Mouse (Mus musculus) 416B (cell line): ENCODE measurements around the gene Mgat4e.
A peak's percentile ranks its signal among the peaks of the same experiment; 100 is the strongest.
"Not testable (repeated sequence)": the region's sequence is repeated elsewhere in the genome, so short reads cannot be mapped to it uniquely, and the experiment has no call there.

Experiments
- DNase-seq: peaks from one replicate; pipeline ENCODE4 v3.0.0; 2011; ENCODE audit warnings: low read depth

The Mgat4e gene

DNA sequence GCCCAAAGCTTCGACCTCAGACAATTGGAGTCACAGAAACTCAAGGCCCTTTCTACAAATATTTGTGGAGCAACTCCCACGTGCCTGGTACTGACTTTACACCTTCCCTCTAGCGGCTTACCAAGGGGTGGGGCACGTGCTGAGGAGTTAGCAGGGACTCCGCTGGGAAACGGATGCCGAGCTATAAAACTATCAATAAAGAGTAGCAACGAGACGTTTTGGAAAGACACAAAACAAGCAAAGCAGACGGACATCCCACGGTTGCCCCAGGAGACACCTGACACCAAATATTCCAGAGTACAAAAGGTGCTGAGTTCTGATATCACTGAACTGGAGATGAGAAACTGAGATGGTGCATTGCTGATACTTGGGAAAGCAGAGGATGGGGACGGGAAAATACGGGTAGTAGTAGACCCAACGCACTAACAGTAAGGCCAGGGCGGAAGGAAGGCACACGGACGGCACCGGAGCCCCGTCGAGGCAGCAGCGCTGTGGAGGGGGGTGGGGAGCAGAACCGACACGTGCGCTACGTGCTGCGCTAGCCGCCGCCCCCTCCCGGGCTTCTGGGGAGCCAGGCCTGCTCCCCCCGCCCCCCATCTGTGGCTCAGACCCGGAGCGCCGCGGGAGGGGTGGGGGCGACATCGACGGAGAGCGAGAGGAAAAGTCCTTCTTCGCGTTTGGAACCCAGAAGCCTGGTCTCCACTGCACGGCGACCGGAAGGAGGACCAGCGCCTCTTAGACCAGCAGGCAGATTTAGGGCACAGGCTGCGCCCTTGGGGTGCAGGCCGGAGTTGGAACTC lies 6.6 kb upstream of the Mgat4e start:
- DNase-seq = no peak

DNA sequence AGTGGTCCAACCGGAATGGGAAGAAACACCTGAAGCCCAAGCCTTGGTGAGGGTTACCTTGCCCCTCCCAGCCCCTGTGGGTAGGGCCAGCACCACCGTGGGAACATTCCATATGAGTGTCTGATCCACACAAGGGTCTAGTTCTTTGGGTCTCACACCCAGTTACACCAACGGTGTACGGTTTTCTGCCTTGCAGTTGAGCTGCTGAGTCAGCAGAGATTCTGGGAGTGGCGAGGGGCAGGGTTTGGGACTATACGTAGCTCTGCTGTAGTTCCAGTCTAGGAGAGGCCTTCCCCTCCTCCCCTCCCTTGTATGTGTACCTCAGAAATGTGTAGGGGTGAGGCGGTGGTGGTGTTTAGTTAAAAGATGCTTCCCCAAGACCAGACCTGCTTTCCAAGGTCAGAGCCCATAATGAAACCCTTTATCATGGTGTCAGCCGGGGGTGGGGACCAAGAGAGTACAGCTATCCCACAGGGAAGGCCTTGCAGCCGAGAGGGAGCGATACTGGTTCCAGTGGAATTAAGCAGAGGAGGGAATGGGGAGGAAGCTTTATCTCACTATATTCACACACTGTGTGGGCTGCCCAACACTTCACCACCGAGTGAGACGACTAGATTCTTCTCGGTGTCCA lies 5.9 kb upstream of the Mgat4e start:
- no peak for DNase-seq

DNA sequence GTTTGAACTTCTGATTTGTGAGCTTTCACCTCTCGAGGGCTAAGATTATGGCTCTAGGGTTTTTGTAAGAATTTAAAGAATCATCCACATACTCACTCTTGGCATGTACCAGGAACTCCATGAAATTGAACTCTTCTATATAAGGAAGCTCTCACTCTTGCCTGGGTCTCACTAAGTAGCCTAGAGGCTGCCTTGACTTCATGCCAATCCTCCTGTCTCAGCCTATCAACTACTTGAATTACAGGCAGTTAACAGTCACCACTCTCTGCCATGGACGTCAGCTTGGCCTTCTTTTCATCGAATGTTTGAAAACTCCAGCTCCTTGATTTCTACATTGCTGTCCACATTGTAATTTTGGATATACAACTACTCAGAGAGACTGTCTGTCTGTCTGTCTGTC lies 2.9 kb upstream of the Mgat4e start:
- no peak for DNase-seq

DNA sequence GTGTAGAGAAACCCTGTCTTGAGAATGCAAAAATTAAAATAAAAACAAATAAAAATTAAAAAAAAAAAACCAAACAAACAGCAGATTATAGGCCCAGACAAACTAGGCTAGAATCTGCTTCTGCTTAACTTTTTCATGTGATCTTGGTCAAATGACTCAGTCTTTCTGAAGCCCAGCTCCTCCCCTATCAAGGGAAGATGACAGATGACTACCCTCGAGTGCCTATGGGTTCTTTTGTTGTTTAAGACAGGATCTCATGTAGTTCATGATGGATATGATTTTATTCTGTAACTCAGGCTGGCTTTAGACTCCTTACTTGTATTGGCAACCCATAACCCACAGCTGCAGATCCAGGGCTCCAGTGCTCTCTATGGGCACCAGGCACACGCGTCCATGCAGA lies 2.4 kb upstream of the Mgat4e start:
- DNase-seq = peak; percentile 57

DNA sequence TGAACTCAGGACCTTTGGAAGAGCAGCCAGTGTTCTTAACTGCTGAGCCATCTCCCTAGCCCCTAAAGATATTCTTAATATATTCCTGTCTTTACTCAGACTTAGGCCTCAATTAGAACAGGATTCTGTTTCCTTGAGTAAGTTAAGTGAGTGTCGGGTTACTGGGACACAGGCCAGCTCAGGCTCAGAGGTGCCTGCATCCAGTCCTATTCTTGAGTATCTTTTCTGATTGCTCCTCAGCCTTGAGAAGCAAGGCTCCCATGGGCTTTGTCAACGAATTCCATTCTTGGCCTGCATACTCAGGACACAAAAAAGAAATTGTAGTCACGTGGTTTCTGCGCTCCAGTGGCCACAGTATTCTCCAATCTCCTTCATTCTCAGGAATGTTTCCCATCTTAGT lies 1.3 kb downstream of the Mgat4e start:
- no peak for DNase-seq

DNA sequence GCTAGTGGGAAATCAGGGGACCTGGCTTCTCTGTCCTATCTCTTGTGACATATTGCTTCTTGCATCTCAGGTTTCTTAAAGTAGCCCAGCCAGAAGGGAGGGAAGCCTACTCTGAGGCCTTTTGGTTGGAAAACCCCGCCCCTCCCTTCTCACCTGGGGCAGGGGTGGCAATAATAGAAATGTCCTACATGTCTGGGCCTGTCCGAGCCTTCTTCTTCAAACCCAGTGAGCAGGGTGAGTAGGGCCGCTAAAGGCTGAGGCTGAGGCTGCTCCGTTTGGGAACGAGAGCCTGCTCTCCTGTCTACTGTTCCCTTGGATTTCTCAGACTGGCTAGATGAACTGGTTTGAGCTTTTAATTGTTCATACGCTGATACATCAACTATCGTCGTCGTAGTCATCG lies 8.9 kb downstream of the Mgat4e start:
- no peak for DNase-seq

DNA sequence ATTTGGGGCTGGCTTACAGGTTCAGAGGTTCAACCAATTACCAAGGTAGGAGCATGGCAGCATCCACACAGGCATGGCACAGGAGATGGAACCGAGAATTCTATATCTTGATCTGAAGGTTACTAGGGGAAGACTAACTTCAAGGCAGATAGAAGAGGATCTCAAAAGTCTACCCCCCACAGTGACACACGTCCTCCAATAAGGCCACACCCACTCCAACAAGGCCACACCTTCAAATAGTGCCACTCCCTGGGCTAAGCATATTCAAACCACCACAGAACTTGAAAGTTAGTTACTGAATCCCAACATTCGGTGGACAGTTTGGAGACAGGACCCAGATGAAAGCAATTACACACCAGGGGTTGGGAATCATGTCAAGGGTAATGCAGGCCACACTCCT lies 14.0 kb downstream of the Mgat4e start:
- no peak for DNase-seq

DNA sequence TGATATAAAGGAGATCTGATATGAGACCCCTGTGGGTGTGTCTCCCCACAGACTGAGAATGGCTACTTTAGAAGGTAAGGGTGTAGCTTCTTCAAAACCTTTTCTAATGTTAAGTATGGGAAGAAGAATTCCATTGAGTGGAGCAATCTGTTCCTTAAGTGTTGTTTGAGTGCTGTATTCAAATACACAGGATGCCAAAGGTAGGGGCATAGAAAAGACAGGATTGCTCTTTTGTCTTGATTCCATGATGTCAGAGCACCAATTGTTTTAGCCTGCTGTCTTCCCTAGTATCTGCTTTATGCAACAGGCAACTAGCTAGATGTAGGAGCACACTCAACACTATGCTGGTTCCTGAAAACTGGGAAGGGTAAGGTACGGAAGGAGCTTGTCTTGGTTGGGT lies 14.4 kb downstream of the Mgat4e start:
- DNase-seq = no peak

DNA sequence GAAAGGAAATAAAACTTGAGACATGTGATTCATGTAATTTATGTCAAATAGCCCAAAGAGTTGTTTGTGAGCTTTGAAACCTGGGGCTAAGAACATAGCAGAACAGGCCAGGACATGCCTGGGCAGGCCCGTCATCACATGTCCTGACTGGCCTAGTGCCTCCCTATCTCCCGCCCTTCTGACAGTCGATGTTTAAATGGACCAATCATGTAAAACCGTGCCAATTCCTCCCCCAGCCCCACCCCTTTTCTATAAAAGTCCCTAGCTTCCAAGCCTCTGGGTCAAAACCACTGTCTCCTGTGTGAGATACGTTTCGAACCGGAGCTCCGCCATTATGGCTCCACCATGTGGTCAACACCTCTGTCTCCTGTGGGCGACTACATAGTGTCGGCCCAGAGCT lies 15.8 kb downstream of the Mgat4e start:
- not testable (repeated sequence) for DNase-seq

DNA sequence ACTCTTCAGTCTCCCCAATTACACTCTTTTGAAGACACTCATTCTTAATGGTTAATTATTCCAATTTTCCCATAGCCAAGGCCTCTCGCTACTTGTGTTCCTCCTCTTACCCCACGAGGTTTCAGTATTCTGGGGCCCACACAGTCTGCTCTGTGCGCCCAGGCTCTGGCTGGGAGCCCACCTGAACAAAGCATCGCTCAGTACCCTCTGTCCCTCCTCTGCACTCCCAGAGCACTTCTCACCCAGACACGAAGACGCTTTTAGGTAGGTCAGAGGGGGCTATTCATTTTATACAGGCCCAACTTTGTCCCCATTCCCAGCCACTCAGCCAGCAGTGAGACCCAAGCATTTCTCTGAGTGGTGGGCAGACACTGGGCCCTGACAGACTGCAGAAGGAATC lies 18.9 kb downstream of the Mgat4e start:
- no peak for DNase-seq

DNA sequence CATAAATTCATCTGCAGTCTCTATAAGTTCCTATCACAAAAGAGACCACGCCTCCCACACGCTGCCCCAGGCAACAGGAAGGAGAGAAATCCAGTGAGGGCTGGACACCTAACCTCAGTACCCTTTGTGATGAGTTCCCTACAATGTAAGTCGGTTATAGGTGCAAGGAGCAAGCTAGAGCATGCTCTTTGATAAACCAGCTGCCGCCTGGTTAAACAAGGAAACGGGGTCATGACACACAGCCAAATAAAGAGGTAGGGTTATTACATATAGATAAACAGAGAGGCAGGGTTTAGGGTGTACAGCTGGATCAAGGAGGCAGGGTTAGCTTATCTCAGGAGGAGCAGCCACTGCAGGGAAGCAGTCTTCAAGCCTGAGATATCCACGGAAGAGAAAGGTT lies 22.7 kb downstream of the Mgat4e start:
- DNase-seq = no peak

DNA sequence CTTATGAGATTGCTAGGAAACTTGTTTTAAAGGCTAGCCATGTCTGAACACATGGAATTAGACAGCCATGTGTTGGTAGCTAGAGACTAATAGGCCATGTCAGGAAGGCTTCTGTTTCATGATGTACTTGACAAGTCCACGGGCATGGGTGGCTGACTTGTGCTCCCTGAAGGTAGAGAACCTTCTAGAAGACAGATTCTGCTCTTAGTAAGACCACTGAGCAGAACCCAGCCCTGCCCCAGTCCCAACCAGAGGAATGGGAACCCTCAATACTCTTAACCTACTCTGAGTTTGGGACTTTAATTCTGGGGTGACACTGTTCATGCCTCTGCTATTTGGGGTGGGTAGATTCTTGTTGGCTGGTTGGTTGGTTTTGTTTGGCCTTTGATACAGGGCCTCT lies 24.5 kb downstream of the Mgat4e start:
- DNase-seq = no peak

DNA sequence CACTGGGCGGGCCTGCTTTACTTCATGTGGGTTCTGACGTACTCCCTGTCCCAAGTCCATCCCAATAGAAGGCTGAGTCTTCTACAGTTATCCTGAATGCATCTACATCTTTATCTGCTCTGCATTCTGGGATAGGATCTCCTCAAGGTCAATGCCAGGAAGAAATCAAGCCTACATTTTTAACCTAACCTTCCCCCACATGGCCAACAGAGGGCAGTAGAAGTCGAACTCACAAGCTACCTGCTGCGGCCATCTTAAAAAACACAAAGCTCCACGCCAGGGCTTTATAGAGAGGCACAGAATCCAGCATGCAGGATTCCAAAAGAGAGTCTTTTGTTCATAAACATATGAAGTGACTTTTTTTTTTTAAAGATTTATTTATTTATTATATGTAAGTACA lies 25.1 kb downstream of the Mgat4e start:
- peak; percentile 79 for DNase-seq

DNA sequence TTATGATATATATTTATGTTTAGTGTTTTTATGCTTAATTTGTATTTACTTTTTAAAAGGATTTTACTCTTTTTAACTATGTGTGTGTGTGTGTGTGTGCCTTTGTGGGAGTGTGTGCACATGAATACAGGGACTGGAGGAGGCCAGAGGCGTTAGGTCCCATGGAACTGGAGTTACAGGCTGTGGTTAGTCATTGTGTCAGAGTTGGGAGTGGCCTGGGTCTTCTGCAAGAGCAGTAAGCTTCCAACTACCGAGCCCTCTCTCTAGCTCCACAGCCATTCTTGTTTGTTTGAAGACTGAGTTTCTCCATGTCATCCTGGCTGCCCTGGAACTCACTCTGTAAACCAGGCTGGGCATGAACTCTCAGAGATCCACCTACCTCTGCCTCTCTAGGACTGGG lies 27.2 kb downstream of the Mgat4e start:
- peak; percentile 59 for DNase-seq

DNA sequence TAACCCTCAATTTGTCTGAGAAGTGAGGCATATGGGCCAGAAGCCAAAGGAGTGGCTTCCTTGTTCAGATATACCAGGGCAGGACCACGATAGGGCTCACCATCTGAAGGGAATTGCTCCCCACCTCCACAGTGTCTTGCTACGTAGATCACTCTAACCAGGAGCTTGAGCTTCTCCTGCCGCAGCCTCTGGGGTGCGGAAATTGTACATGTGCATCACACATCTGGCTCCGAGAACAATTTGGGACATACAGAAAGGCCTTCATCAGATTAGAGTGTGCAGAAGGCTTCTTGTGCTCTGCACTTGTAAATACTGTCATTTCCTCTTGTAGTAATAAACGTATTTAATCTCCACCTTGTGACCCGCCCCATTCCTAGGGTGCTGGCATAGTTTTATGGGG lies 28.3 kb downstream of the Mgat4e start:
- no peak for DNase-seq

DNA sequence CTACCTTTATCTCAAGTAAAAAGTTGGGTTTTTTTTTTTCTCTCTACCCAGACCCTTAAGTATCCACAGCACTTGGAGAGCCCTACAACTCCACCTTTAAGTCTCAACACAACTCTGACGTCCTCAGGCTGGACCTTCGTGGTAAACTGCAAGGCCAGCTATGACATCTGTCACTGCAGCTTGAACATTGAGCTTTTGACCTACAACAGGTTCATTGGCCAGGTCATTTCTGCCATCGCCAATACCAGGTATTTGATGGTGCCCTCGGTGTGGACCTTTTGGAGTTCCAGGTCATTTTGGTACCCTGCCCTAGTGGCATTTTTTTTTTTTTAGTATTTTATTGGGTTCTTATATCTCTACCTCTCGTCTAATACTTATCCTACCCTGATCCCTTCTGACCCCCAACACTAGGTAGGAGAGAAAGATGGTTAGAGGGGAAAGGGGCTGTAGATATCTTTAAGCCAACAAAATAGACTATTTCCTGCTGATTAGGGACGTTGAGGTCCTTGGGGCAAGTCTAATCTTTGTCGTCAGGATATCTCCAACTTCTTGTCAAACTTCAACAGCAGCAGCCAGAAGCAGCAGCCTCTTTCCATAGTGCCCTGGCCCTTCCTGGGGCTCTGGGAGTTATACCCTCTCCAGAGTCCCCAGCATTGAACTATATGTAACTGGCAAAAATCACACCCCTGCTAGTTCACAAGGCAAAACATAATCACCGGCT lies 29.3 kb downstream of the Mgat4e start:
- DNase-seq = no peak

DNA sequence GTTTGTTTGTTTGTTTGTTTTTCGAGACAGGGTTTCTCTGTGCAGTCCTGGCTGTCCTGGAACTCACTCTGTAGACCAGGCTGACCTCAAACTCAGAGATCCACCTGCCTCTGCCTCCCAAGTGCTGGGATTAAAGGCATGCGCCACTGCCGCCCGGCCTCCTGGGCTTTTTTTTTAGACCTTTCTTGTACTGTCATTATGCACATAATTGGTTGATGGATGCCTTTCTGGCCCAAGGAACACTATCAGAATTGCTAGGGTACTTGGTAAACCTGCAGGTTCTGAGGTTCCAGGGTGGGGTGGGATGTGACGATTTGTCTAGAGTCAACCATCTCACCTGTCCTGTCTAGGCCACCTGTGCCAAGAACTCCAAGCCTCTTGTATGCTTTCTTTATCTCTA lies 30.3 kb downstream of the Mgat4e start:
- not testable (repeated sequence) for DNase-seq

DNA sequence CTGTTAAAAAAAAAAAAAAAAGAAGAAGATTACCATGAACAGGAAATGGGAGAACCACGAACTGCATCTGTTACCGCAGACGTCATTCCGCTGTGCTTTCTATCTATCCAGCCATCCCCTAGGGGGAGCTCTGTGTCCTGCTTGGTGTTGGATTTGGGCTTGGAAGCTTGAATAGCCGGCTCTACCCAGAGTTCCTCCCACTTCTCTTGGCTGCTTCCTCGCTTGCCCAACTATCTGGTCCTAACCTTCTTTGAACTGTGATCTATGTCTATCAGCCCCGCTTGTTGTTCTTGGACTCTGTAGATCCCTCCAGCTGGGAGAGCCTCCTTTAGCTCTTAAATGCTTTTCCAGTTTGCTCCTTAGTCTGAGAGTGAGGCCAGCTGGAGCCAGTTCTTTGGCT lies 30.8 kb downstream of the Mgat4e start:
- DNase-seq = peak; percentile 94

DNA sequence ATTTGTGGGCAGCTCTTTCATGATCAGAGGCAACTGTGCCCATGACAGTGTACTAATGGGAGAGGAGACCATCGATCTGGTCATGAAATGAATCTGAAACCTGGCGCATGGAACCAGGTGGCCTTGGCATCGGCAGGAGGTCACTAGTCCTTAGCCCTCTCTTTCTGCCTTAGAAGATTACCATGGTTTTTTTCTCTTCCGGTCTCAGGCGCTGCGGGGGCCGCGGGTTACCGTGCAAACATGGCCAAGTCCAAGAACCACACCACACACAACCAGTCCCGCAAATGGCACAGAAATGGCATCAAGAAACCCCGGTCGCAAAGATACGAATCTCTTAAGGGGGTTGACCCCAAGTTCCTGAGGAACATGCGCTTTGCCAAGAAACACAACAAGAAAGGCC lies 31.6 kb downstream of the Mgat4e start:
- not testable (repeated sequence) for DNase-seq

DNA sequence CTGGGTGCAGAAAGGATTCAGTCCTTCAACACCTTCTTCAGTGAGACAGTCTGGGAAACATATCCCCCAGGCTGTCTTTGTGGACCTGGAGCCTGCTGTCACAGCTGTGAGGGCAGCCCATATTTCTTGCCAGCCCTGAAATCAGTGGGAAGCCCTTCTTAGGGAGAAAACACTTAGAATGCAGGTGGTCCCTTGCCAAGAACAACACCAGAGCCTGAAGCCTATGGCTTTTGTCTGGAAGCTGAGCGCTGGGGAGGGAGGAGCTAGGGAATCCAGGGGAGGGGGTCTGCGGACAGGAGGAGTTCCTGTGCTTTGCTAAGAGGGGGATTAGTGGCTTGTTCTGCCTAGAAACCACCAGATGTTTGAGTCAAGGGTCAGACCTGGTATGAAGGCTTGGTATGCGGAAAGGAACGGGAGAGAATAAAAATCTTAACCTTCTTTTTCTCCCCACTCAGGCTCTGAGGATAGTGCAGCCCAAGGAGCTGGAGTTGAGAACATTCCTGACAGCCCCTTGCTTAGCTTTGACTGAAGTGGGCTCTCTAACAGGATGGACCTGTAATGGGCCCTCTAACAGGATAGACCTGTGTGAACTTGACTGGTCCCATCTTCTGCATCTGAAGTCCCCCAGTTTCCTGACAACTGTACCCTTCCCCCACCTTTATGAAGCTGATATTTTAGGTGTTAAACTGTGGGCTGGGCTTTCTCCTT lies 32.8 kb downstream of the Mgat4e start:
- DNase-seq = no peak

DNA sequence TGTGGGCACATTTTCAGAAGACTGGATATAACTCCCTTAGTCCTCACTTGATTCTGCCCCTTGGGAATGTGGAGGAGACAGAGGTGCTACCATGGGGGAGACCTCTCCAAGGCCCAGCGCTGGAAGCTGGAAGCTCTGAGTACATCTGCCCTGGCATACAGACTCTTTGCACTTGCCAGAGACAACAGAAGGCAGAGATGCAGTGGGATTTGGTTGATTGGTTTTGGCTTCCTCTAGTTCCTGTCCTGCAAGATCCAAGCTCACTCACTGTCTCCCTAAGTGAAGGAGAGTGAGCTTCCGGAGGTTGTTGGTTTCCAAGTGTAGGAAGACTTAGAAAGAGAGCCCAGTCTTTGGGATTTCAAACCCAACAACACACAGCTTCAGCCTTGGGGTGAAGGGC lies 33.6 kb downstream of the Mgat4e start:
- DNase-seq = no peak

DNA sequence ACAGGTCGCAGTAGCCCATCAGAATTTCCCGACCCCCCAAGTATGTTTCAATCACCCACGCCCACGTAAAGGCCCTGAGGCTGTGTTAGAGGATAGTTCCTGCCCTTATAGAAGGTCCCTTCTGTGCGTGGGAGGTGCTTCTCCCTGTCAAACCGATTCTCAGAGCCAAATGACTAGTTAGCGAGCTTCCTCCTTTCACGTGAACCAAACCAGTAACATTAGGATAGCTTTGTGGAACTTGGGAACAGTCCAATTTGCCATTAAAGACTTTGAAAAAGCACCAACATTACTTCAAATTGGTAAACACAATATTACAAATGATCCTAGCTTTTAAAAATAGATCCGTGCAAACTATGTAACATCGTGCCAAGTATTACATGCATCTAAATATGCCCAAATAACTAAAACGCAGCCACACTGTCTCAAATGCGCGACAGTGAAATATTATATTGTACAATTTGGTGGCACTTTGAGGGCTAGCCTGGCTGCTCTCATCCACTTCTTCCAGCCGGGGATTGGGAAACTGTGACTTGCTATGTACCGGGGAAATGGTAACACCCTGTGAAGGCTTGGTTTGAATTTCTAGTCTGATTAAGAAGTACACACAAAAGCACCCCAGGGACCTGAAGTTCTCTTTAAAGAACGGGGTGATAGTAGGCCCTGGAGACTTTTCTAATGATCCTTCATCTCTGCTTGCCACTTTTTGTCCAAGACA lies 35.4 kb downstream of the Mgat4e start:
- DNase-seq = no peak
